Mouse (Mus musculus): ENCODE data around the gene Gtf2ird1. TPM values are rescaled to one million over a fixed set of nuclear protein-coding genes. Genes with fewer than 3 reads are reported as not detected.

Gene Gtf2ird1
- polyA plus RNA-seq, 1 experiment from 2014 or later, result 151 TPM

- H3K4me1 ChIP-seq, result peaks cover 18% of the 10 kb centered on the region
- WGBS, result 62% methylated on average over 7 of the region's 7 CpGs
- H3K27ac ChIP-seq, result peak overlapping the region; percentile 99
- H3K4me2 ChIP-seq (replicated peaks), result no peak overlapping the region; the same call in 1 of the 2 replicates
- H3K9me3 ChIP-seq, result no peaks in the 10 kb centered on the region
- H3K27me3 ChIP-seq, result no peaks in the 10 kb centered on the region
- no peak for ATAC-seq (ENCODE audit: insufficient number of reproducible peaks, insufficient read depth, low FRiP score, low TSS enrichment)
- no peaks in the 10 kb centered on the region for H3K36me3 ChIP-seq
- no peak overlapping the region for H3K4me3 ChIP-seq
- no peak overlapping the region for H3K9ac ChIP-seq
Measured at GRCm38 (mm10) chr5:134316721-134317120, 139.8 kb downstream of the Gtf2ird1 start.

- no peaks in the 10 kb centered on the region for H3K27me3 ChIP-seq
- H3K9me3 ChIP-seq, result no peaks in the 10 kb centered on the region
- peak overlapping the region; percentile 69 for H3K4me2 ChIP-seq (replicated peaks)
- ATAC-seq (ENCODE audit: insufficient number of reproducible peaks, insufficient read depth, low FRiP score, low TSS enrichment), result no peak
- H3K27ac ChIP-seq, result peak overlapping the region; percentile 99
- peak overlapping the region; percentile 47 for H3K4me3 ChIP-seq
- WGBS, result 1% methylated on average over 25 of the region's 25 CpGs
- H3K36me3 ChIP-seq, result peaks cover 4% of the 10 kb centered on the region
- H3K4me1 ChIP-seq, result peaks cover 23% of the 10 kb centered on the region
- H3K9ac ChIP-seq, result peak overlapping the region; percentile 63
Measured at GRCm38 (mm10) chr5:134315623-134316350, 140.7 kb downstream of the Gtf2ird1 start.

GRCm38 (mm10) chr5:134314688-134315622, 141.6 kb downstream of the Gtf2ird1 start, which contains the start of gene Gtf2i:
Gene Gtf2i (minus strand): TSS chr5:134314760.
- peaks cover 13% of the 10 kb centered on the region for H3K36me3 ChIP-seq
- no peaks in the 10 kb centered on the region for H3K27me3 ChIP-seq
- H3K4me3 ChIP-seq, result peak within 1 kb of the TSS; percentile 67
- peak within 1 kb of the TSS; percentile 93 for H3K9ac ChIP-seq
- H3K9me3 ChIP-seq, result no peaks in the 10 kb centered on the region
- H3K27ac ChIP-seq, result peak within 1 kb of the TSS; percentile 99
- peak; percentile 92 for ATAC-seq (ENCODE audit: insufficient number of reproducible peaks, insufficient read depth, low FRiP score, low TSS enrichment)
- H3K4me2 ChIP-seq (replicated peaks), result peak within 1 kb of the TSS; percentile 77
- WGBS, result 1% methylated on average over 40 of the region's 40 CpGs
- H3K4me1 ChIP-seq, result peaks cover 27% of the 10 kb centered on the region

- ATAC-seq (ENCODE audit: insufficient number of reproducible peaks, insufficient read depth, low FRiP score, low TSS enrichment), result peak; percentile 24
Measured at GRCm38 (mm10) chr5:134314068-134314674, 142.3 kb downstream of the Gtf2ird1 start.

GRCm38 (mm10) chr5:134313451-134314067, 143.0 kb downstream of the Gtf2ird1 start:
- under 1% methylated on average over 63 of the region's 68 CpGs for WGBS

More at GRCm38 (mm10) chr5:134314068-134314674, 142.3 kb downstream of the Gtf2ird1 start:
- peak overlapping the region; percentile 93 for H3K9ac ChIP-seq
- H3K4me3 ChIP-seq, result peak overlapping the region; percentile 67
- no peaks in the 10 kb centered on the region for H3K27me3 ChIP-seq
- H3K36me3 ChIP-seq, result peaks cover 20% of the 10 kb centered on the region
- peak overlapping the region; percentile 99 for H3K27ac ChIP-seq
- no peaks in the 10 kb centered on the region for H3K9me3 ChIP-seq
- H3K4me1 ChIP-seq, result peaks cover 27% of the 10 kb centered on the region
- WGBS, result under 1% methylated on average over 52 of the region's 64 CpGs
- H3K4me2 ChIP-seq (replicated peaks), result peak overlapping the region; percentile 77

GRCm38 (mm10) chr5:134312691-134313450, 143.6 kb downstream of the Gtf2ird1 start:
- Histone ChIP-seq H3K4me3 (peak overlapping the region; percentile 67), H3K4me2 (replicated peaks) (peak overlapping the region; percentile 77), H3K9me3 (no peaks in the 10 kb centered on the region), H3K9ac (peak overlapping the region; percentile 93), H3K27me3 (no peaks in the 10 kb centered on the region), H3K36me3 (peaks cover 26% of the 10 kb centered on the region), H3K4me1 (peaks cover 27% of the 10 kb centered on the region), H3K27ac (peak overlapping the region; percentile 99)
- 3% methylated on average over 19 of the region's 19 CpGs for WGBS
- no peak for ATAC-seq (ENCODE audit: insufficient number of reproducible peaks, insufficient read depth, low FRiP score, low TSS enrichment)

More at GRCm38 (mm10) chr5:134313451-134314067, 143.0 kb downstream of the Gtf2ird1 start:
- Histone ChIP-seq H3K27ac (peak overlapping the region; percentile 99), H3K4me3 (peak overlapping the region; percentile 67), H3K4me2 (replicated peaks) (peak overlapping the region; percentile 77), H3K27me3 (no peaks in the 10 kb centered on the region), H3K9me3 (no peaks in the 10 kb centered on the region), H3K9ac (peak overlapping the region; percentile 93), H3K36me3 (peaks cover 23% of the 10 kb centered on the region), H3K4me1 (peaks cover 27% of the 10 kb centered on the region)
- peak; percentile 62 for ATAC-seq (ENCODE audit: insufficient number of reproducible peaks, insufficient read depth, low FRiP score, low TSS enrichment)

- no peaks in the 10 kb centered on the region for H3K27me3 ChIP-seq
Measured at GRCm38 (mm10) chr5:134311894-134312411, 144.6 kb downstream of the Gtf2ird1 start.

GRCm38 (mm10) chr5:134310201-134310600, 146.3 kb downstream of the Gtf2ird1 start:
- Histone ChIP-seq H3K4me1 (peaks cover 17% of the 10 kb centered on the region), H3K36me3 (peaks cover 44% of the 10 kb centered on the region), H3K9ac (no peak overlapping the region), H3K9me3 (no peaks in the 10 kb centered on the region), H3K4me2 (replicated peaks) (no peak overlapping the region), H3K4me3 (no peak overlapping the region), H3K27me3 (no peaks in the 10 kb centered on the region), H3K27ac (no peak overlapping the region)
- ATAC-seq (ENCODE audit: insufficient number of reproducible peaks, insufficient read depth, low FRiP score, low TSS enrichment), result no peak
- 96% methylated on average over 9 of the region's 9 CpGs for WGBS

More at GRCm38 (mm10) chr5:134311894-134312411, 144.6 kb downstream of the Gtf2ird1 start:
- Histone ChIP-seq H3K36me3 (peaks cover 31% of the 10 kb centered on the region), H3K4me1 (peaks cover 27% of the 10 kb centered on the region), H3K4me2 (replicated peaks) (peak overlapping the region; percentile 77), H3K4me3 (peak overlapping the region; percentile 67), H3K27ac (peak overlapping the region; percentile 46), H3K9ac (peak overlapping the region; percentile 36; the same call in 1 of the 2 replicates), H3K9me3 (no peaks in the 10 kb centered on the region)
- WGBS, result 64% methylated on average over 6 of the region's 6 CpGs
- ATAC-seq (ENCODE audit: insufficient number of reproducible peaks, insufficient read depth, low FRiP score, low TSS enrichment), result no peak

- Histone ChIP-seq H3K4me2 (replicated peaks) (no peak overlapping the region), H3K27me3 (no peaks in the 10 kb centered on the region), H3K36me3 (peaks cover 50% of the 10 kb centered on the region), H3K4me1 (peaks cover 17% of the 10 kb centered on the region), H3K4me3 (no peak overlapping the region), H3K9me3 (no peaks in the 10 kb centered on the region), H3K27ac (no peak overlapping the region), H3K9ac (no peak overlapping the region)
- WGBS, result 100% methylated on average over 1 of the region's 1 CpGs
- ATAC-seq (ENCODE audit: insufficient number of reproducible peaks, insufficient read depth, low FRiP score, low TSS enrichment), result no peak
Measured at GRCm38 (mm10) chr5:134309345-134309744, 147.2 kb downstream of the Gtf2ird1 start.

All from embryonic facial prominence, embryonic 12.5 days (tissue).